Mouse (Mus musculus) limb, embryonic 11.5 days (tissue): Measurements from ENCODE around the gene Nucks1. TPM values are rescaled to one million over a fixed set of nuclear protein-coding genes. Genes with fewer than 3 reads are reported as not detected.

Experiments used
- polyA plus RNA-seq: library from polyadenylated mRNA; unstranded; fragments of >200 nt; fragmentation: Nextera tagmentation; extraction: Ambion mirVana; gene quantifications from 2 replicates; pipeline ENCODE4 v1.2.1, GENCODE M21; 2014

Nucks1 gene
- polyA plus RNA-seq, 1 experiment from 2014 or later, result 63.4 TPM

Other genes with a start within 250 kb of the Nucks1 start
- gene Rab7b, start 221.8 kb upstream of the Nucks1 start, polyA plus RNA-seq, result 0.33 and 0.65 TPM in 2 replicates
- not detected in 2 replicates for gene Slc26a9, start 166.5 kb upstream of the Nucks1 start, polyA plus RNA-seq
- 2.3 and 2.4 TPM in 2 replicates for gene Pm20d1, start 113.2 kb upstream of the Nucks1 start, polyA plus RNA-seq
- 11.6 and 12.8 TPM in 2 replicates for gene Slc41a1, start 83.0 kb upstream of the Nucks1 start, polyA plus RNA-seq
- gene Rab29, start 43.3 kb upstream of the Nucks1 start, polyA plus RNA-seq, result 8.5 and 10.7 TPM in 2 replicates
- 1.7 and 2.3 TPM in 2 replicates for gene Slc45a3, start 52.4 kb downstream of the Nucks1 start, polyA plus RNA-seq
- gene Elk4, start 97.1 kb downstream of the Nucks1 start, polyA plus RNA-seq, result 17.1 and 20.8 TPM in 2 replicates
- 8.6 and 10.6 TPM in 2 replicates for gene Mfsd4a, start 157.5 kb downstream of the Nucks1 start, polyA plus RNA-seq
- 3.7 and 3.9 TPM in 2 replicates for gene Cdk18, start 229.2 kb downstream of the Nucks1 start, polyA plus RNA-seq